Mouse (Mus musculus) CH12.LX (cell line): Measurements from ENCODE around the gene Cbfb.

ENCODE experiments used
- CTCF ChIP-seq, 2 experiments: IDR thresholded peaks in 1 of 2; conservative IDR thresholded peaks in 1 of 2; 2 replicates each; pipeline ENCODE4 v1.5.1; 2011 to 2012; ENCODE audit warnings: low read depth in 2 of 2, low read length in 2 of 2, improper control_type of control experiment in 1 of 2, inconsistent platforms in 1 of 2, mild to moderate bottlenecking in 1 of 2, moderate library complexity in 1 of 2
- HCFC1 ChIP-seq: IDR thresholded peaks from 2 replicates; pipeline ENCODE4 v1.6.1; 2012; ENCODE audit warnings: low read depth, mild to moderate bottlenecking, inconsistent platforms, low read length, improper control_type of control experiment
- MYC ChIP-seq: IDR thresholded peaks from 2 replicates; pipeline ENCODE4 v1.6.1; 2011; ENCODE audit warnings: low read depth, mild to moderate bottlenecking, improper control_type of control experiment, low read length
- POLR2A ChIP-seq: IDR thresholded peaks from 2 replicates; pipeline ENCODE4 v1.6.1; 2011; ENCODE audit warnings: low read depth, mild to moderate bottlenecking, improper control_type of control experiment, low read length
- RCOR1 ChIP-seq: conservative IDR thresholded peaks from 2 replicates; pipeline ENCODE4 v1.6.1; 2012; ENCODE audit warnings: low read depth, mild to moderate bottlenecking, inconsistent platforms, low read length, improper control_type of control experiment
- ZC3H11A ChIP-seq: IDR thresholded peaks from 2 replicates; pipeline ENCODE4 v1.6.1; 2012; ENCODE audit warnings: low read depth, mild to moderate bottlenecking, inconsistent platforms, low read length, improper control_type of control experiment
- ZMIZ1 ChIP-seq: IDR thresholded peaks from 2 replicates; pipeline ENCODE4 v1.6.1; 2012; ENCODE audit warnings: low read depth, mild to moderate bottlenecking, inconsistent platforms, low read length, improper control_type of control experiment

DNA sequence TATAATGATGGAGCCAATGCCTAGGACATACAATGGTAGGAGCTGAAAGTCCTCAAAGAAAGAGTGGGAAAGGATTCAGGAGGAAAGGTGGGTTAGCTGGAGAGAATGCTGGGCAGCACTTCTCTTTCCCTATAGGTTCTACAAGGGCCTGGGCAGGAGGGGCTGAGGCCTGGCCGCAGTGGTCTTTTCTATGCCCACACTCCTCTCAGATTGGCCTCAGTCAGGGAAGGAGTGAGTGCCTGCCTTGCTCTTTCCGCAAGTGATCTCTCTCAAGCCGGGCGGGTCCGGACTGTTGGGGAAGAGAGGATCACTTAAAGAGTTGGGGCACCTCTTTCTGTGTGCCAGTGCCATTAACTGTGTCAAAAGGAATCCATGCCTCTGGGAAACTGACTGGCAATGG is 16.2 kb upstream of the Cbfb start:
- TF ChIP-seq CTCF (conservative IDR thresholded peaks at IDR 0.05 in 1 of 2, IDR thresholded peaks at IDR 0.05 in 1 of 2; ENCODE audit: low read depth in 2 of 2, low read length in 2 of 2), result no peak
- TF ChIP-seq POLR2A, result no peak
- TF ChIP-seq HCFC1, result no peak
- TF ChIP-seq ZC3H11A, result no peak
- TF ChIP-seq ZMIZ1, result no peak
- TF ChIP-seq MYC, result no peak
- no peak for TF ChIP-seq RCOR1
